Mouse (Mus musculus): ENCODE measurements at regions not wholly inside any gene's neighbourhood (a gene's known extent, or its start where the extent isn't known, plus 50 kb on each side); places are given as distances from the start of the nearest gene placed in this dataset.

- TF ChIP-seq ZC3H11A (IDR thresholded peaks at IDR 0.05; ENCODE audit: borderline replicate concordance, low read depth, low read length) (no peak), CHD2 (IDR thresholded peaks at IDR 0.05; ENCODE audit: low read depth, low read length) (no peak), HCFC1 (IDR thresholded peaks at IDR 0.05; ENCODE audit: borderline replicate concordance, insufficient read depth, low read length) (no peak)
Observed at GRCm38 (mm10) chr8:109310670-109311386, 183.0 kb upstream of the Pmfbp1 start.
